Mouse (Mus musculus): ENCODE measurements around the gene Ppp2r5c.

Ppp2r5c gene

GRCm38 (mm10) chr12:110512884-110513283 is 66.0 kb downstream of the Ppp2r5c start:
- no peak for DNase-seq (ENCODE audit: low spot score)

GRCm38 (mm10) chr12:110515676-110516075 is 68.8 kb downstream of the Ppp2r5c start:
- DNase-seq (ENCODE audit: low spot score): no peak

GRCm38 (mm10) chr12:110520236-110520987 is 73.5 kb downstream of the Ppp2r5c start:
- DNase-seq (ENCODE audit: low spot score): no peak

- DNase-seq (ENCODE audit: low spot score): no peak
These were observed 76.6 kb downstream of the Ppp2r5c start for GRCm38 (mm10) chr12:110523526-110523925.

GRCm38 (mm10) chr12:110532711-110533110 is 85.8 kb downstream of the Ppp2r5c start:
- no peak for DNase-seq (ENCODE audit: low spot score)

- no peak for DNase-seq (ENCODE audit: low spot score)
These were observed 86.2 kb downstream of the Ppp2r5c start for GRCm38 (mm10) chr12:110533151-110533550.

- no peak for DNase-seq (ENCODE audit: low spot score)
These were observed 86.9 kb downstream of the Ppp2r5c start for GRCm38 (mm10) chr12:110533832-110534231.

DNA sequence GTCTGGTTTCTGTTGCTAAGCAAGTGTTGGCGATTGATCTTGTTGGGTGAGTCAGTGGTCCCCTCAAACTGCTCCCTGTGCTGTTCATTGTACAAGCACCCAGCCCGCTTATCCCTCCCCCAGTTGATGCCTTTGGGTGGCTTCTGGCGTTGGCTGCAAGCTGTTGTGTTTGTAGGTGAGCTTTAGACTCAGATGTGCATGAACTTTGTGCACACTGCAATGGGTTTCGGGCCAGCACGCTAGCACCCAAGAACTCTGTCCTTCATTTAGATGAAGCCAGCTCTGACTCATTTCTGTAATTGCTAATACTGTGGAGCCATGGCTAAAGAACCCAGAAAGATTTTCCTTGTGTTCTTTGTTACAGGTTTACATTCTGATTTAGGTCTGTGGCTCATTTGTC is 88.4 kb downstream of the Ppp2r5c start:
- DNase-seq (ENCODE audit: low spot score): no peak

DNA sequence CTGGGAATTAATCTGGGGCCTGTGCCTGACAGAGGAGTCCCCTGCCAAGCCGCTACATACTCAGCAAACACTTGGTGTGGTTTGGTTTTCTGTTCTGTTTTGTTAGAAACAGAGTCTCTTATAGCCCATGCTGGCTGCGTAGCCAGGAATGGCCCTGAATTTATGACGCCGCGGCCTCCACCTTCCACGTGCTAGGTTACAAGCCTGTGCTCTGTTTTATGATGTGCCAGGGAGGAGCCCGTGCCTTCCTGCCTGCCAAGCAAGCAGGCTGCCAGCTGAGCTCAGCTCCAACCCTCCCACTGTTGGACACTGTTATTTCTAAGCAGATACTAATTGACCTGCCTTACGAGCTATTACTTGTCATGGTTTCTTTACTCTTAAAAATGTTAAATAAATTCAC is 90.8 kb downstream of the Ppp2r5c start:
- no peak for DNase-seq (ENCODE audit: low spot score)

GRCm38 (mm10) chr12:110539346-110539745 is 92.4 kb downstream of the Ppp2r5c start:
- no peak for DNase-seq (ENCODE audit: low spot score)

DNA sequence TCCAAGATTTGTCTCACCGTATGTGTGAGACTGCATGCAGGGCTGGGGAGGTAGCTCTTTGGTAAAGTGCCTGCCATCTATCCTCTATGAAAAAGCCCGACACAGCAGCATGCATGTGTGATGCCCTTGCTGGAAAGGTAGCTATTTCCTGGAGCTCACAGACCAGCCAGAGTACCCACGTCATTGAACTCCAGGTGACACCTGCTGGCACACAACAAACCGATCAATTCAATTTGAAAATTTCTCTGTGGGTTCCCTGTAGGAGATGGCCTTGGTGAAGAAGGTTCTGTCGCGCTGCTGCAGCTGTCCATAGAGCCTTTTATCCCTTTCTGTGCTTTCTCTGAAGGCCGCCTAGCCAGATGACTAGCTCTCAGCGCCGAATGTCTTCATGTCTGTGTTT is 92.9 kb downstream of the Ppp2r5c start:
- DNase-seq (ENCODE audit: low spot score): no peak

GRCm38 (mm10) chr12:110540273-110540672 is 93.4 kb downstream of the Ppp2r5c start:
- DNase-seq (ENCODE audit: low spot score): no peak

DNA sequence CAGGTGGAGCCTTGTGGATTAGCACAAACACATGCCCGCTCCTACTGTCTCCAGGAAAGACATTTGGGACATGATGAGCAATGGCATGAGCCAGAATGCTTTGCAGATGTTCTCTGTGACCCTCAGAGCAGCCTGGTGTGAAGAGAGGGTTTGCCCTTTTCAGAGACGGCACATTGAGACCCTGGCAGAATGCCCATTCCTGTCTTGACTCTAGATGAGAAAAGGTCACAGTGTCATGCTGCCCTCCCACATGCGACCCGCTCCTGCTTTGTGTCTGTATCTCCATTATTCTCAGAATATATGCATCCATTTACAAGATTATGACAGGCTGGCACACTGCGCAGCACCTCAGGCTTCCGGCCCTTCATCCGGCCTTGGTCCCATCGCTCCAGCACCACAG is 94.1 kb downstream of the Ppp2r5c start:
- no peak for DNase-seq (ENCODE audit: low spot score)

- DNase-seq (ENCODE audit: low spot score): no peak
These were observed 94.6 kb downstream of the Ppp2r5c start for GRCm38 (mm10) chr12:110541528-110541927.

- DNase-seq (ENCODE audit: low spot score): no peak
These were observed 98.3 kb downstream of the Ppp2r5c start for GRCm38 (mm10) chr12:110545040-110545701.

- no peak for DNase-seq (ENCODE audit: low spot score)
These were observed 100.7 kb downstream of the Ppp2r5c start for GRCm38 (mm10) chr12:110547573-110547972.

DNA sequence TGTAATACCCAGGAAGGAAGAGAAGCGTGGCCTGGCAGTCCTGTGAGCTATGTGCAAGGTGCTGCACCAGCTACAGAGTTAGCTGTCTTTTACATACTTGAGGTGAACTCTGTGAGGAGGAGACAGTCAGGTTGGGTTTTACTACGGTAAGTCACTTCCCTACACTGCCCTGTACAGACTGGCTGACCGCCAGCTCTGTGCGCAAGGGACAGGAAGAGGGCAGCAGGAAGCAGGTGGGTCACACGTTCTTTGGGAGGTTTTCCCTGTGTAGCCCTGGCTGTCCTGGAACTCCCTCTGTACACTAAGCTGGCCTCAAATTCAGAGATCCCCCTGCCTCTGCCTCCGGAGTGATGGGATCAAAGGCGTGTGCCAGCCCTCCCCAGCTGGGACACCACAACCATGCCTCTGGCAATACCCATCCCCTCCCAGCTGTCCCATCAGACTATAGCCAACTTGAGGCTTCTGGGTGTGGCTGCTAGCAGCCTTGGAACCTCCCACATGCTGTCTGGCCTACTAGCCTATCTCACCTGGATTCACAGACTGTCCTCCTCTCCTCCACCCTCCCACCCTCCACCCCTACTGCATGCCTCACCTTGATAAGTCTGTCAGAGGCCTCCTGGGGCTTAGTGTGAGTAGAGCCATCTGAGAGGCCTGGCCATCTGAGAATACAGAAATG is 102.7 kb downstream of the Ppp2r5c start:
- no peak for DNase-seq (ENCODE audit: low spot score)

- no peak for DNase-seq (ENCODE audit: low spot score)
These were observed 103.4 kb downstream of the Ppp2r5c start for GRCm38 (mm10) chr12:110550364-110550763.

DNA sequence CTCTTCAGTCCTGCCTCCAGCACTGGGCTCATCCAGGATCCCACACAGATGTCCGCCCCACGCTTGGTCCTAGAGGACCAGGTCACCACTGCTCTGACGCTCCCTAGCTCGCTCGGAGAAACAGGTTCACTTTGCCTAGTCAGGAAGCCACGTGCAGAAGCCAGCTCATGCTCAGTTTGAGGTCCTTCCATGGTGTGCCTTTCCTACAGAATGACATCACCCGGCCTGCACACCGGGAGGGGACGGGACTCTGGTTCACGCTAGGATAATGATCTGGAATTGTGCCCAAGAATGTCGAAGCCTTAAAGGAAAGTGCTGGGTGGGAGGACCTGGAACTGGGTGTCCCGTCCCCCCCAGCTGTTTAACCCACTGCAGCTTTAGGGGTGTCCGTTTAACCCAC is 105.2 kb downstream of the Ppp2r5c start:
- no peak for DNase-seq (ENCODE audit: low spot score)

- DNase-seq (ENCODE audit: low spot score): no peak
These were observed 106.4 kb downstream of the Ppp2r5c start for GRCm38 (mm10) chr12:110553362-110553761.

DNA sequence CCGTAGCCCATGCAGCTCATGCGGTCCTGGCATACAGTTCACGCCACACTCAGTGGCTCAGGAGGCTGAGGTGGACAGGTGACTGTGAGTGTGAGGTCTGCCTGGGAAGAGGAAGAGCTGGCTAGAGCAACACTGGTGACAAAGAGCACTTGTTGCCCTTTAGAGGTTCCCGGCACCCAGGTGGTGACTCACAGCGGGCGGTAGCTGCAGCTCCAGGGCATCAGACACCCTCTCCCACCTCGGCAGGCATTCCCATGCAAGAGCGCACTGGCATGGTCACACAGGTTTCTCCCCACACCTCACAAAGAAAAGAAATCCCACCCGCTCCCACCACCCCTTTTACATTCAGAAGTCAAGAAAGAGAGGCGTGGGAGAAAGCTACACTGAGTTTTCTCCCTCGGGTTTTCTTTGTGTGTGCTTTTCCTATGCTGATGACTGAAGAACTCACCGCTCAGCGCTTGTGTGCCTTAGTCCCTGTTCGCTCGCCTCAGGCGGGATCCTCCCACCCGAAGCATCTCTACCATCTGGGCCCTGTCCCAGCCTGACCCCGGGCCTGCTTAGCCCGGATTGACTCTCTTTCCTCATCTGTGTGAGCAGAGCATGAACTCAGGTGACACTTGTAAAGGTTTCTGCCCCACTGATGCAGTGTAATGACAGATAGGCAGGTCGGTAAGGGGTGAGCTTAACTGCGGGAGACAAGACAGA is 108.8 kb downstream of the Ppp2r5c start:
- DNase-seq (ENCODE audit: low spot score): no peak

DNA sequence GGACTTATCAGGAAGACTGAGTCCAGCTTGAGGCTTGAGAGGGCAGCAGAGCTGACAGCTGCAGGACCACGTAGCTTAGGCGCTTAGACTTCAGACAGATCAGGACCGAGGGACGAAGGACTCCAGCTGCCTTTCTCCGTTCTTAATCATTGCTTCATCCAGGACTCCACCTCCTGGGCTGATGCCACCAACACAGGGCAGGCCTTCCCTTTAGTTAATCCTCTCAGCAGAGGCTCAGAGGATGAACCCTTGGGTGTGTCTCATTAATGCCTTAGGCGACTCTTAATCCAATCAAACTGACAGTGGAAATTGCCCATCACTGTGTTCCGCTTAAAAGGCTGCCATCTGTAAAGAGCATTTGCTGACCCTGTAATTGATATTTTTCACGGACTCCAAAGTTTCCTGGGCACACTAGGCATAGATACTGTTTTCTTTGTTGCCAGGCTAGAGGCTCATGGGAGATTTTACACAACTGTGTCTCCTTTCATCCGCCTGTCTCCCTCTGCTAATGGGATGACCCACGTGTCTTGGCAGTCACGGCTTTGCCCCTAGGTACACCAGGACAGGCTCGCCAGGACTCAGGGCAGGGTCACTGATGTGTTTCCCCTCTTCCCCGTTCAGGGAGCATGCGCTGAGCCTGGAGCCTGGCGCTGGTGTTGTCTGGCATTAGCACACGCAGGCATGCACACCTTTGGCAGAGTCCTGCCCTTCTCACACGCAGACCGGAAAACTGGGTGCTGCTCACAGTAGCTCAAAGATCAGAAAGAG is 110.1 kb downstream of the Ppp2r5c start:
- no peak for DNase-seq (ENCODE audit: low spot score)
